Mouse (Mus musculus): ENCODE measurements at regions not wholly inside any gene's neighbourhood (a gene's known extent, or its start where the extent isn't known, plus 50 kb on each side); places are given as distances from the start of the nearest gene placed in this dataset.

- TF ChIP-seq CTCF (IDR thresholded peaks at IDR 0.05; ENCODE audit: low read depth) (no peak), EP300 (IDR thresholded peaks at IDR 0.05; ENCODE audit: low read depth) (no peak)
These were observed 92.4 kb upstream of the Nav3 start for GRCm38 (mm10) chr10:110548391-110548790.

Measured in heart, postnatal 0 days (tissue).